9 mouse cellular contexts compared by ENCODE assay signal in the genomic region with DNA sequence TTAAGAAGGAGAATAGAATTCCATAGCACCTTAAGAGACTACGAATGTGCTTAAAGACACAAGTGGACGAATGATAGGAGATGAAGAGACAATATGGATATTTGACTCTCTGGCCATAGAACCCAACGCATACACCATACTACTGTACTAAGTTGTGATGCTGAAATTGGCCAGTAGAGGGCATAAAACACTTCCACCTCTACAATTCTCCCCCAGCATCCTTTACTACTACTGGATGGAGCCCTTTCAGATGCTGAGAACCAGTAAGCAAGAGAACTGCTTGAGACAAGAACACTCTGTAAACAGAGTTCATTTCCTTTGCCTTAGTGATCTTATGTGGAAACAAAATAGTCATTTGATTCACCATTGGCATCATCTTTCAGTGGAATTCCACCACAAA.
DNase-seq lines count a peak whose midpoint lies in the region; ATAC-seq and TF ChIP-seq lines count a peak whose summit lies in the region.
"Had no signal": no experiment of that assay in that cellular context is flagged by ENCODE, and none has a peak within 500 bp of the region (broad histone marks: within the 10 kb centered on the region; RNA-seq: fewer than 3 reads in every experiment).

No protein-coding gene starts in this region.

- no peaks in the 10 kb centered on the region for H3K4me1 ChIP-seq in intestine, postnatal 0 days (replicated peaks; ENCODE audit: control insufficient read depth, insufficient read depth, low read length)
- no peaks in the 10 kb centered on the region for H3K4me1 ChIP-seq in intestine, embryonic 15.5 days (replicated peaks)
- H3K4me1 ChIP-seq in MEL (ENCODE audit: control insufficient read depth in 1 of 2, insufficient read depth in 2 of 2, low read length in 2 of 2) = no peaks in the 10 kb centered on the region
- H3K4me1 ChIP-seq in forebrain, embryonic 10.5 days = no peaks in the 10 kb centered on the region
- H3K4me1 ChIP-seq: neural tube, embryonic 12.5 days had no signal

- H3K4me3 ChIP-seq in intestine, postnatal 0 days (ENCODE audit: low read depth, low read length) = no peak overlapping the region
- no peak overlapping the region for H3K4me3 ChIP-seq in intestine, embryonic 15.5 days (replicated peaks)
- H3K4me3 ChIP-seq in MEL (ENCODE audit: control insufficient read depth in 1 of 2, insufficient read depth in 1 of 2, low read depth in 2 of 2, low read length in 2 of 2) = no peak overlapping the region
- no peak overlapping the region for H3K4me3 ChIP-seq in forebrain, embryonic 10.5 days
- H3K4me3 ChIP-seq: neural tube, embryonic 12.5 days had no signal

- 50% methylated on average over 3 of the region's 3 CpGs for WGBS in intestine, postnatal 0 days
- WGBS in intestine, embryonic 15.5 days = 62% methylated on average over 3 of the region's 3 CpGs
- 53% methylated on average over 3 of the region's 3 CpGs for WGBS in forebrain, embryonic 10.5 days

- no peak overlapping the region for H3K27ac ChIP-seq in intestine, postnatal 0 days (ENCODE audit: low read depth, low read length)
- no peak overlapping the region for H3K27ac ChIP-seq in intestine, embryonic 15.5 days
- no peak overlapping the region for H3K27ac ChIP-seq in MEL (ENCODE audit: control insufficient read depth, low read depth, low read length)
- no peak overlapping the region for H3K27ac ChIP-seq in forebrain, embryonic 10.5 days
- H3K27ac ChIP-seq: neural tube, embryonic 12.5 days had no signal

- TF ChIP-seq RAD21 in MEL (IDR thresholded peaks at IDR 0.05; ENCODE audit: low read depth, low read length) = peak; percentile 80

- no peaks in the 10 kb centered on the region for H3K9me3 ChIP-seq in intestine, postnatal 0 days (ENCODE audit: control insufficient read depth)
- H3K9me3 ChIP-seq in intestine, embryonic 15.5 days = no peaks in the 10 kb centered on the region
- no peaks in the 10 kb centered on the region for H3K9me3 ChIP-seq in MEL (replicated peaks; ENCODE audit: insufficient read depth, low read length)
- H3K9me3 ChIP-seq in forebrain, embryonic 10.5 days = no peaks in the 10 kb centered on the region
- H3K9me3 ChIP-seq: neural tube, embryonic 12.5 days had no signal

- H3K4me2 ChIP-seq in intestine, postnatal 0 days (replicated peaks; ENCODE audit: low read depth) = no peak overlapping the region
- no peak overlapping the region for H3K4me2 ChIP-seq in intestine, embryonic 15.5 days (replicated peaks)
- H3K4me2 ChIP-seq: neural tube, embryonic 12.5 days had no signal

- DNase-seq in A20 (ENCODE audit: low read depth, low spot score) = peak; percentile 2
- DNase-seq in MEL (ENCODE audit: low read depth, low spot score) = peak; percentile 69
- peak; percentile 63 for DNase-seq in forelimb bud, embryonic 11.5 days (ENCODE audit: low read depth, low spot score)
- DNase-seq in testis, postnatal 14 days (ENCODE audit: low spot score) = no peak
- DNase-seq in urinary bladder, postnatal 36 days (ENCODE audit: low spot score in 2 of 2) = no peak
- no peak for DNase-seq in forebrain, embryonic 10.5 days (ENCODE audit: extremely low spot score, low spot score)

- TF ChIP-seq EP300 in MEL (IDR thresholded peaks at IDR 0.05; ENCODE audit: low read depth in 1 of 2, low read length in 2 of 2) = no peak

- ATAC-seq in intestine, postnatal 0 days = no peak
- no peak for ATAC-seq in intestine, embryonic 15.5 days

- H3K79me2 ChIP-seq in MEL (ENCODE audit: control insufficient read depth, insufficient read depth, low read length, poor library complexity) = no peaks in the 10 kb centered on the region

- TF ChIP-seq POLR2A in MEL (IDR thresholded peaks at IDR 0.05; ENCODE audit: control insufficient read depth in 1 of 2, insufficient read depth in 1 of 2, low read depth in 1 of 2, low read length in 2 of 2, poor library complexity in 1 of 2) = no peak

- TF ChIP-seq CTCF in intestine, postnatal 0 days (IDR thresholded peaks at IDR 0.05; ENCODE audit: low read depth) = peak; percentile 67
- TF ChIP-seq CTCF in MEL (IDR thresholded peaks at IDR 0.05 in 2 of 3, conservative IDR thresholded peaks at IDR 0.05 in 1 of 3; ENCODE audit: control insufficient read depth in 1 of 3, insufficient read depth in 1 of 3, low read depth in 2 of 3, low read length in 3 of 3, poor library complexity in 1 of 3, severe bottlenecking in 1 of 3) = peak; percentile 25 to 85 (median 78); a peak in 5 of 6 replicates

- no peak overlapping the region for H3K9ac ChIP-seq in intestine, postnatal 0 days (ENCODE audit: low read depth, low read length)
- no peak overlapping the region for H3K9ac ChIP-seq in intestine, embryonic 15.5 days
- H3K9ac ChIP-seq in MEL (ENCODE audit: control insufficient read depth, low read depth, low read length, poor library complexity, severe bottlenecking) = no peak overlapping the region
- H3K9ac ChIP-seq: neural tube, embryonic 12.5 days had no signal

- no peaks in the 10 kb centered on the region for H3K36me3 ChIP-seq in intestine, postnatal 0 days (ENCODE audit: control insufficient read depth, insufficient read depth)
- H3K36me3 ChIP-seq in intestine, embryonic 15.5 days = no peaks in the 10 kb centered on the region
- no peaks in the 10 kb centered on the region for H3K36me3 ChIP-seq in MEL (ENCODE audit: control insufficient read depth in 1 of 2, insufficient read depth in 2 of 2, low read length in 2 of 2)
- no peaks in the 10 kb centered on the region for H3K36me3 ChIP-seq in forebrain, embryonic 10.5 days (replicated peaks)
- H3K36me3 ChIP-seq: neural tube, embryonic 12.5 days had no signal

- no peaks in the 10 kb centered on the region for H3K27me3 ChIP-seq in intestine, postnatal 0 days (replicated peaks; ENCODE audit: control insufficient read depth, insufficient read depth, low read length)
- H3K27me3 ChIP-seq in intestine, embryonic 15.5 days (replicated peaks) = no peaks in the 10 kb centered on the region
- no peaks in the 10 kb centered on the region for H3K27me3 ChIP-seq in MEL (ENCODE audit: control insufficient read depth in 1 of 2, insufficient read depth in 2 of 2, low read length in 2 of 2)
- no peaks in the 10 kb centered on the region for H3K27me3 ChIP-seq in forebrain, embryonic 10.5 days (ENCODE audit: poor library complexity, severe bottlenecking)
- H3K27me3 ChIP-seq: neural tube, embryonic 12.5 days had no signal

TF ChIP-seq in MEL, 35 proteins besides CTCF, POLR2A, EP300 and RAD21:
- TF ChIP-seq SMC3 (IDR thresholded peaks at IDR 0.05; ENCODE audit: low read depth, low read length) = peak; percentile 89
- TF ChIP-seq MAX (IDR thresholded peaks at IDR 0.05; ENCODE audit: low read length) = no peak
- peak; percentile 74 for TF ChIP-seq ZC3H11A (IDR thresholded peaks at IDR 0.05; ENCODE audit: low read depth, low read length)
- TF ChIP-seq MEF2A (IDR thresholded peaks at IDR 0.05; ENCODE audit: extremely low read depth, insufficient replicate concordance, low read depth, low read length, poor library complexity, severe bottlenecking) = no peak
TF ChIP-seq in MEL: peak in this region for 2.

Comparison
In these comparisons a context has a peak if more than half of its experiments do, and no peak if none do; other contexts are left out.
1. DNase-seq: peak in A20 (single experiment), MEL (single experiment) and forelimb bud, embryonic 11.5 days (single experiment); none in testis, postnatal 14 days (single experiment), urinary bladder, postnatal 36 days (0 of 2) and forebrain, embryonic 10.5 days (single experiment).